Mouse (Mus musculus) left cerebral cortex, postnatal 14 days (tissue): ENCODE measurements around the gene Prr5. TPM values are rescaled to one million over a fixed set of nuclear protein-coding genes. Genes with fewer than 3 reads are reported as not detected.

Source experiments
- DNase-seq, 2 experiments: peaks; one replicate each; pipeline ENCODE4 v3.0.0; 2021 to 2022; ENCODE audit warnings: low spot score in 2 of 2, mixed read lengths in 1 of 2
- intact Hi-C: fragments of 180-260 bp; cut with DNase I; formaldehyde crosslinking; loops from one replicate; pipeline ENCODE4 v1.15.1; 2025
- long read RNA-seq, 2 experiments: library from polyadenylated mRNA; stranded (forward); transcript quantifications; one replicate each; pipeline ENCODE4 v2.0.0; 2021
- total RNA-seq, 2 experiments: library from RNA; stranded (reverse); gene quantifications; 2 replicates each; pipeline ENCODE4 v1.2.3; 2021

The Prr5 gene
- total RNA-seq, result 10 to 100 TPM; 11.9 to 13.7 TPM
- long read RNA-seq, experiment 1, partial matches to known transcripts, result 3 of 22 reads
- long read RNA-seq, experiment 1, other reads (novel, unspliced or antisense), result 15 of 22 reads
- long read RNA-seq, experiment 2, transcript Prr5-201 (8 exons, 1,830 nt), result major isoform, 7 of 40 reads
- long read RNA-seq, experiment 2, partial matches to known transcripts, result 5 of 40 reads
- long read RNA-seq, experiment 2, other reads (novel, unspliced or antisense), result 28 of 40 reads

GRCm38 (mm10) chr15:84668938-84669747 is at the start of gene Prr5:
Gene Prr5, plus strand, starts transcription at chr15:84669620.
- intact Hi-C loops, result no loop called here

GRCm38 (mm10) chr15:84620028-84620427 is 49.4 kb upstream of the Prr5 start:
- intact Hi-C loops, result no loop called here
- no peak for DNase-seq

More at GRCm38 (mm10) chr15:84668938-84669747, at the start of gene Prr5:
- DNase-seq, result no peak

- intact Hi-C loops, result no loop called here
- DNase-seq, result peak; percentile 48 to 67
Measured at GRCm38 (mm10) chr15:84621722-84622428, 47.5 kb upstream of the Prr5 start.

- DNase-seq, result no peak
- intact Hi-C loops, result no loop called here
Measured at GRCm38 (mm10) chr15:84624870-84625269, 44.5 kb upstream of the Prr5 start.

- intact Hi-C loops, result no loop called here
- DNase-seq, result peak; percentile 21 to 49
Measured at GRCm38 (mm10) chr15:84625712-84626414, 43.6 kb upstream of the Prr5 start.

GRCm38 (mm10) chr15:84627308-84627707 is 42.1 kb upstream of the Prr5 start:
- intact Hi-C loops, result no loop called here
- peak; percentile 75 to 91 for DNase-seq

- intact Hi-C loops, result loop anchor here (1.0 to 5.0 kb wide), 3 partner anchors 417 to 557 kb away; no protein-coding TSS in a partner anchor
Measured at GRCm38 (mm10) chr15:84629680-84630079, 39.7 kb upstream of the Prr5 start.

GRCm38 (mm10) chr15:84631560-84631959 is 37.9 kb upstream of the Prr5 start:
- intact Hi-C loops, result loop anchor here (2.0 to 5.0 kb wide), 2 partner anchors 511 to 559 kb away; no protein-coding TSS in a partner anchor

More at GRCm38 (mm10) chr15:84629680-84630079, 39.7 kb upstream of the Prr5 start:
- DNase-seq, result peak; percentile 68 to 76

GRCm38 (mm10) chr15:84634361-84634760 is 35.1 kb upstream of the Prr5 start:
- intact Hi-C loops, result loop anchor here (5.0 kb wide), 1 partner anchor 562 kb away; no protein-coding TSS in a partner anchor
- no peak for DNase-seq

More at GRCm38 (mm10) chr15:84631560-84631959, 37.9 kb upstream of the Prr5 start:
- peak; percentile 66 to 81 for DNase-seq

GRCm38 (mm10) chr15:84638405-84638804 is 31.0 kb upstream of the Prr5 start:
- intact Hi-C loops, result no loop called here
- DNase-seq, result no peak

- no peak for DNase-seq
- intact Hi-C loops, result no loop called here
Measured at GRCm38 (mm10) chr15:84639072-84639450, 30.4 kb upstream of the Prr5 start.

- DNase-seq, result peak; percentile 40 to 62
- intact Hi-C loops, result no loop called here
Measured at GRCm38 (mm10) chr15:84639451-84640136, 29.8 kb upstream of the Prr5 start.

- DNase-seq, result peak in 1 of 2 experiments; percentile 38
- intact Hi-C loops, result no loop called here
Measured at GRCm38 (mm10) chr15:84640722-84641121, 28.7 kb upstream of the Prr5 start.

- no peak for DNase-seq
- intact Hi-C loops, result no loop called here
Measured at GRCm38 (mm10) chr15:84641127-84641526, 28.3 kb upstream of the Prr5 start.

GRCm38 (mm10) chr15:84641948-84642347 is 27.5 kb upstream of the Prr5 start:
- no peak for DNase-seq
- intact Hi-C loops, result no loop called here

GRCm38 (mm10) chr15:84643178-84643577 is 26.2 kb upstream of the Prr5 start:
- intact Hi-C loops, result no loop called here
- no peak for DNase-seq

- DNase-seq, result no peak
- intact Hi-C loops, result no loop called here
Measured at GRCm38 (mm10) chr15:84651481-84651880, 17.9 kb upstream of the Prr5 start.

- DNase-seq, result no peak
- intact Hi-C loops, result no loop called here
Measured at GRCm38 (mm10) chr15:84653151-84653550, 16.3 kb upstream of the Prr5 start.
